Mouse (Mus musculus) midbrain, embryonic 16.5 days (tissue): ENCODE data around the gene Tmcc3. TPM values are rescaled to one million over a fixed set of nuclear protein-coding genes. Genes with fewer than 3 reads are reported as not detected.
"Not testable (repeated sequence)": the region's sequence is repeated elsewhere in the genome, so short reads cannot be mapped to it uniquely, and the experiment has no call there.

Experiments used
- ATAC-seq: fragments of 200-750 bp; cut with Nextera tagmentation; 2 replicates; pipeline ENCODE4 v1.8.0; 2017; ENCODE audit warnings: moderate TSS enrichment
- H3K27ac ChIP-seq: fragments of 300-500 bp; sonication (generic); 2 replicates; pipeline ENCODE4 v1.5.1; 2014; ENCODE audit warnings: mild to moderate bottlenecking, low read length, mixed read lengths
- H3K27me3 ChIP-seq: fragments of 300-500 bp; sonication (generic); 2 replicates; pipeline ENCODE4 v1.6.1; 2014; ENCODE audit warnings: low read depth, low read length, mixed read lengths; ENCODE audit not compliant: control insufficient read depth, insufficient read depth
- H3K36me3 ChIP-seq: fragments of 300-500 bp; sonication (generic); 2 replicates; pipeline ENCODE4 v1.6.1; 2014; ENCODE audit warnings: mild to moderate bottlenecking, low read length, moderate library complexity, mixed read lengths; ENCODE audit not compliant: control insufficient read depth, insufficient read depth
- H3K4me1 ChIP-seq: fragments of 300-500 bp; sonication (generic); 2 replicates; pipeline ENCODE4 v1.6.1; 2014; ENCODE audit warnings: mild to moderate bottlenecking, low read length, mixed read lengths; ENCODE audit not compliant: control insufficient read depth, insufficient read depth
- H3K4me2 ChIP-seq: fragments of 300-500 bp; sonication (generic); 2 replicates; pipeline ENCODE4 v1.6.1; 2014; ENCODE audit warnings: mild to moderate bottlenecking, low read length, mixed read lengths
- H3K4me3 ChIP-seq: fragments of 300-500 bp; sonication (generic); 2 replicates; pipeline ENCODE4 v1.5.1; 2014; ENCODE audit warnings: low read depth, mild to moderate bottlenecking, low read length, moderate library complexity, mixed read lengths
- H3K9ac ChIP-seq: fragments of 300-500 bp; sonication (generic); 2 replicates; pipeline ENCODE4 v1.6.1; 2014; ENCODE audit warnings: low read depth, low read length, mixed read lengths
- H3K9me3 ChIP-seq: fragments of 300-500 bp; sonication (generic); replicated peaks from 2 replicates; pipeline ENCODE4 v1.6.1; 2014; ENCODE audit warnings: mild to moderate bottlenecking, low read length, mixed read lengths; ENCODE audit not compliant: control insufficient read depth, poor library complexity, severe bottlenecking
- WGBS: fragments of 180-500 bp; shearing (Covaris S2); extraction: QIAGEN DNeasy Blood & Tissue Kit; methylation state at CpG from one replicate; pipeline ENCODE4 v1.1.7; 2014; 5-methylcytosine and 5-hydroxymethylcytosine counted together
- polyA plus RNA-seq: library from polyadenylated mRNA; unstranded; fragments of >200 nt; fragmentation: Nextera tagmentation; extraction: Ambion mirVana; gene quantifications from 2 replicates; pipeline ENCODE4 v1.2.1, GENCODE M21; 2015

Gene Tmcc3
- polyA plus RNA-seq, 1 experiment from 2014 or later: 16.4 TPM

GRCm38 (mm10) chr10:94524966-94525365 is 213.2 kb downstream of the Tmcc3 start:
- H3K9me3 ChIP-seq: no peaks in the 10 kb centered on the region
- peaks cover 23% of the 10 kb centered on the region for H3K4me1 ChIP-seq
- H3K4me3 ChIP-seq: no peak overlapping the region
- 73% methylated on average over 6 of the region's 6 CpGs for WGBS
- no peak for ATAC-seq
- H3K9ac ChIP-seq: no peak overlapping the region
- H3K27me3 ChIP-seq: no peaks in the 10 kb centered on the region
- H3K36me3 ChIP-seq: no peaks in the 10 kb centered on the region
- H3K27ac ChIP-seq: no peak overlapping the region
- H3K4me2 ChIP-seq: no peak overlapping the region

DNA sequence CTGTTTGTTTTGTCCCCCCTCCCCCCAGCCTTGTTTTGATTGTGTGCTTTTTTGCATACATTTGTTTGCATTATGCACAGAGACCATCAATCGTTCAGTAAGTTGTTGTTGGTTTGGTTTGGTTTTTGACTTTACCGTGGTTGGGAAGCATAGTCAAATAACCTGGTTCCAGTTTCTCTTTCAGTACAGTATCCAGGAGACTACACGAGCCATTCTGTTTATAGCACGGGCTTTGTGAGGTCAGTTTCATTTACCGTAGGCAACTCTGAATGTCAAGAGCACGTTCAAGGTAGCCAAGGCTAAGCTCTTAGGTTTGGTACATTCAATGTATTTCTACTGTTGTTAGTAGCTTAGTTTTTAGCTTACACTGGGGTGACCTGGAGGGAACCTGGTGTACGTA is 214.0 kb downstream of the Tmcc3 start:
- 91% methylated on average over 7 of the region's 7 CpGs for whole genome bisulfite sequencing
- H3K9ac ChIP-seq: no peak overlapping the region
- ATAC-seq: no peak
- H3K4me3 ChIP-seq: no peak overlapping the region
- H3K27me3 ChIP-seq: no peaks in the 10 kb centered on the region
- H3K36me3 ChIP-seq: no peaks in the 10 kb centered on the region
- no peak overlapping the region for H3K27ac ChIP-seq
- no peak overlapping the region for H3K4me2 ChIP-seq
- H3K9me3 ChIP-seq: no peaks in the 10 kb centered on the region
- peaks cover 15% of the 10 kb centered on the region for H3K4me1 ChIP-seq

GRCm38 (mm10) chr10:94526834-94527233 is 215.1 kb downstream of the Tmcc3 start:
- peaks cover 14% of the 10 kb centered on the region for H3K4me1 ChIP-seq
- H3K27ac ChIP-seq: no peak overlapping the region
- no peak overlapping the region for H3K9ac ChIP-seq
- H3K36me3 ChIP-seq: no peaks in the 10 kb centered on the region
- H3K27me3 ChIP-seq: no peaks in the 10 kb centered on the region
- H3K9me3 ChIP-seq: no peaks in the 10 kb centered on the region
- no peak for ATAC-seq
- WGBS: 75% methylated on average over 8 of the region's 8 CpGs
- no peak overlapping the region for H3K4me2 ChIP-seq
- H3K4me3 ChIP-seq: no peak overlapping the region

DNA sequence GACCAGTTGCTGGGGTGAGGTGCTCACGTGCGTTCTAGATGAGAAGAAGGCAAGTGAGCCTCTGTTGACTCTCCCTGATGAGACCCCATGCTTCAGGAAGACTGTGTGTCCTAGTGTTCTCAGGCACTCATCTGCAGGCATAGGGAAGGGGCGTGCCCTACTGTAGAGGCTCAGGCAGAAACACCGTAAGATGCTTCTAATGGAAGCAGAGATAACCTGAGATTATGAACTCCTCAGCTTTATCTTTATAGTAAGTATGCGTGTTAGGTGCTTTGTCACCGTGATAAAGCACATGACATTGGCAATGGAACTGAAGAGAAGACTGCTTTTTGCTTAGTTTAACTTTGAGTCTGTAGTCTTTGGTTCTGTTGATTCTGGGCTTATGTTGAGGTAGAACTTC is 215.5 kb downstream of the Tmcc3 start:
- no peak overlapping the region for H3K4me3 ChIP-seq
- WGBS: 91% methylated on average over 6 of the region's 6 CpGs

GRCm38 (mm10) chr10:94530079-94530478 is 218.3 kb downstream of the Tmcc3 start:
- Histone ChIP-seq H3K9me3 (no peaks in the 10 kb centered on the region), H3K4me3 (no peak overlapping the region), H3K27me3 (no peaks in the 10 kb centered on the region), H3K4me2 (no peak overlapping the region), H3K27ac (no peak overlapping the region), H3K36me3 (no peaks in the 10 kb centered on the region), H3K4me1 (0 out of 2 replicates have a peak, but pooled peaks cover 2% of the 10 kb centered on the region), H3K9ac (no peak overlapping the region)
- 61% methylated on average over 2 of the region's 2 CpGs for WGBS
- no peak for ATAC-seq

More for the DNA sequence above, 215.5 kb downstream of the Tmcc3 start:
- no peak for ATAC-seq
- no peaks in the 10 kb centered on the region for H3K9me3 ChIP-seq
- no peak overlapping the region for H3K27ac ChIP-seq
- H3K4me2 ChIP-seq: no peak overlapping the region
- no peak overlapping the region for H3K9ac ChIP-seq
- peaks cover 13% of the 10 kb centered on the region for H3K4me1 ChIP-seq
- H3K27me3 ChIP-seq: no peaks in the 10 kb centered on the region
- no peaks in the 10 kb centered on the region for H3K36me3 ChIP-seq

GRCm38 (mm10) chr10:94531482-94531881 is 219.7 kb downstream of the Tmcc3 start:
- Histone ChIP-seq H3K4me2 (no peak overlapping the region), H3K9ac (no peak overlapping the region), H3K4me3 (no peak overlapping the region), H3K36me3 (no peaks in the 10 kb centered on the region), H3K27me3 (no peaks in the 10 kb centered on the region), H3K27ac (no peak overlapping the region), H3K4me1 (0 out of 2 replicates have a peak, but pooled peaks cover 2% of the 10 kb centered on the region), H3K9me3 (no peaks in the 10 kb centered on the region)
- no peak for ATAC-seq

GRCm38 (mm10) chr10:94533081-94533724 is 221.5 kb downstream of the Tmcc3 start:
- no peak overlapping the region for H3K27ac ChIP-seq
- H3K4me2 ChIP-seq: no peak overlapping the region
- H3K4me3 ChIP-seq: no peak overlapping the region
- peaks cover 2% of the 10 kb centered on the region; the same call in 1 of the 2 replicates for H3K4me1 ChIP-seq
- H3K9ac ChIP-seq: no peak overlapping the region
- H3K36me3 ChIP-seq: no peaks in the 10 kb centered on the region
- H3K27me3 ChIP-seq: no peaks in the 10 kb centered on the region
- 69% methylated on average over 6 of the region's 6 CpGs for WGBS
- ATAC-seq: no peak
- no peaks in the 10 kb centered on the region for H3K9me3 ChIP-seq

DNA sequence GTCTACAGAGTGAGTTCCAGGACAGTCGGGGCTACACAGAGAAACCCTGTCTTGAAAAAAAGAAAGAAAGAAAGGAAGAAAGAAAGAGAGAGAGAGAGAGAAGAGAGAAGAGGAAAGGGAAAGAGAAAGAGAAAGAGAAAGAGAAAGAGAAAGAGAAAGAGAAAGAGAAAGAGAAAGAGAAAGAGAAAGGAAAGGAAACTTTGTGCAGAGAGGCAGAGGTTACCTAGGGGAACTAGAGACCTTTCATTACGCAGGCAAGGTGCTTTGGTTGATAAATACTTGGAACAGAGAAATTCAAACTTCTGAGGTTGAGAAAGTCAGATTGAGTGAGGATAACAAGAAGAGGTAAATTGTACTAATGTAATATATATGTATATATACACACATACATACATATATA is 226.9 kb downstream of the Tmcc3 start:
- 89% methylated on average over 2 of the region's 2 CpGs for WGBS
- ATAC-seq, H3K9ac ChIP-seq, H3K36me3 ChIP-seq, H3K27ac ChIP-seq, H3K4me3 ChIP-seq, H3K4me2 ChIP-seq, H3K27me3 ChIP-seq, H3K4me1 ChIP-seq, H3K9me3 ChIP-seq: not testable (repeated sequence)

GRCm38 (mm10) chr10:94540241-94540640 is 228.5 kb downstream of the Tmcc3 start:
- peaks cover 12% of the 10 kb centered on the region for H3K4me1 ChIP-seq
- H3K4me2 ChIP-seq: no peak overlapping the region
- H3K9me3 ChIP-seq: no peaks in the 10 kb centered on the region; the same call in 1 of the 2 replicates
- 82% methylated on average over 4 of the region's 4 CpGs for WGBS
- no peak for ATAC-seq
- H3K9ac ChIP-seq: no peak overlapping the region
- no peak overlapping the region for H3K4me3 ChIP-seq
- no peak overlapping the region for H3K27ac ChIP-seq
- H3K27me3 ChIP-seq: no peaks in the 10 kb centered on the region
- H3K36me3 ChIP-seq: no peaks in the 10 kb centered on the region
